Mouse (Mus musculus) right cerebral cortex, postnatal 36 days (tissue): ENCODE results near the gene Aldob.
A peak's percentile ranks its signal among the peaks of the same experiment; 100 is the strongest.

Experiments used
- DNase-seq, 2 experiments: peaks; one replicate each; pipeline ENCODE4 v3.0.0; 2022; ENCODE audit warnings: low spot score in 2 of 2, mixed read lengths in 1 of 2

Gene Aldob

GRCm38 (mm10) chr4:49549383-49549782 is at the start of gene Aldob:
Gene Aldob, minus strand, starts transcription at chr4:49549546.
- no peak for DNase-seq

GRCm38 (mm10) chr4:49597183-49598100 is 48.1 kb upstream of the Aldob start, which contains the start of gene Tmem246:
Gene Tmem246, minus strand, starts transcription at chr4:49597876.
- DNase-seq, result peak; percentile 60 to 62

GRCm38 (mm10) chr4:49596846-49597182 is 47.5 kb upstream of the Aldob start:
- peak in 1 of 2 experiments; percentile 24 for DNase-seq

GRCm38 (mm10) chr4:49590152-49590551 is 40.8 kb upstream of the Aldob start:
- DNase-seq, result no peak

- no peak for DNase-seq
These were observed 37.5 kb upstream of the Aldob start for GRCm38 (mm10) chr4:49586811-49587210.

- no peak for DNase-seq
These were observed 36.3 kb upstream of the Aldob start for GRCm38 (mm10) chr4:49585524-49586101.

- DNase-seq, result no peak
These were observed 34.9 kb upstream of the Aldob start for GRCm38 (mm10) chr4:49583965-49584831.

GRCm38 (mm10) chr4:49581256-49581655 is 31.9 kb upstream of the Aldob start:
- DNase-seq, result no peak

- no peak for DNase-seq
These were observed 22.8 kb upstream of the Aldob start for GRCm38 (mm10) chr4:49572194-49572593.

- peak; percentile 51 to 59 for DNase-seq
These were observed 18.3 kb upstream of the Aldob start for GRCm38 (mm10) chr4:49567613-49568012.

- peak; percentile 19 to 26 for DNase-seq
These were observed 10.8 kb upstream of the Aldob start for GRCm38 (mm10) chr4:49559915-49560772.

- no peak for DNase-seq
These were observed 8.8 kb upstream of the Aldob start for GRCm38 (mm10) chr4:49558181-49558580.

GRCm38 (mm10) chr4:49557375-49557774 is 8.0 kb upstream of the Aldob start:
- no peak for DNase-seq

GRCm38 (mm10) chr4:49553380-49553779 is 4.0 kb upstream of the Aldob start:
- DNase-seq, result no peak

- no peak for DNase-seq
These were observed 1.7 kb downstream of the Aldob start for GRCm38 (mm10) chr4:49547544-49548219.

GRCm38 (mm10) chr4:49546873-49547543 is 2.3 kb downstream of the Aldob start:
- no peak for DNase-seq

GRCm38 (mm10) chr4:49546026-49546425 is 3.3 kb downstream of the Aldob start:
- DNase-seq, result no peak

GRCm38 (mm10) chr4:49540966-49541365 is 8.4 kb downstream of the Aldob start:
- DNase-seq, result no peak

- DNase-seq, result no peak
These were observed 9.7 kb downstream of the Aldob start for GRCm38 (mm10) chr4:49539665-49540064.

- no peak for DNase-seq
These were observed 12.7 kb downstream of the Aldob start for GRCm38 (mm10) chr4:49536671-49537070.
